ENCODE assay signal across 10 mouse cellular contexts in the genomic region with DNA sequence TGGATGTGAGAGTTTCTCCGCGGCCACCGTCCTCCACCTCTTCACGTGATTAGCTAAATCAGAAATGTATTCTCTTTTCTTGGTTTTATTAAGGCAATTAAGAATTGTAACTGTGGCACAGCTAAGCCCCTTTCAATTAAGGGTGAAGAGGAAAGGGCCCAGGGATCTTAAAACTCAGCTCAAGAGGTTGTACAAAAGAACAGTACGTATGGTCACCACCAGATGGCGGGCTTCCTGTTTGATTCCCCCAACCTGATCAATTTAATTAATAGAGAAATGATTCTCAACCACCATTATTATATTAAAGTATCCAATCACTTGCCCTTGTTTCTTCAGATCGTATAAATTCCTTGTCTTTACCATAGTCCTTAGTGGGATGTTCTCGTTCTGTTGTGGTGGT. TPM values are rescaled to one million over a fixed set of nuclear protein-coding genes. Genes with fewer than 3 reads are reported as not detected.
DNase-seq lines count a peak whose midpoint lies in the region; ATAC-seq and TF ChIP-seq lines count a peak whose summit lies in the region.
"Had no signal": no experiment of that assay in that cellular context is flagged by ENCODE, and none has a peak within 500 bp of the region (broad histone marks: within the 10 kb centered on the region; RNA-seq: fewer than 3 reads in every experiment).

No protein-coding gene starts in this region.

- no peak for TF ChIP-seq POLR2A in CH12.LX (IDR thresholded peaks at IDR 0.05; ENCODE audit: low read depth, low read length)

- H3K79me2 ChIP-seq in CH12.LX (replicated peaks; ENCODE audit: control insufficient read depth, extremely low read depth, insufficient read depth, poor library complexity, severe bottlenecking), result no peaks in the 10 kb centered on the region

- no peak for ATAC-seq in kidney, embryonic 14.5 days (ENCODE audit: low FRiP score, low TSS enrichment)
- no peak for ATAC-seq in embryonic facial prominence, embryonic 11.5 days (replicated peaks; ENCODE audit: insufficient number of reproducible peaks, low FRiP score, low TSS enrichment, low read depth)
- ATAC-seq in megakaryocyte-erythroid progenitor cell, adult 5-6 weeks (replicated peaks; ENCODE audit: low FRiP score, low TSS enrichment, poor library complexity, severe bottlenecking), result no peak

- peak; percentile 34 for TF ChIP-seq RAD21 in CH12.LX (IDR thresholded peaks at IDR 0.05; ENCODE audit: low read depth, low read length)

- dilution Hi-C loops in CH12.LX (cut with MboI; ENCODE audit: extremely low pct_ligation_motif_present, extremely low pct_unique_long_range_greater_than_20kb, low sequenced_read_pairs), result no loop called here

- no peak overlapping the region for H3K9ac ChIP-seq in kidney, embryonic 14.5 days (ENCODE audit: low read depth, low read length)
- H3K9ac ChIP-seq in CH12.LX (ENCODE audit: insufficient read depth, low read depth), result no peak overlapping the region
- no peak overlapping the region for H3K9ac ChIP-seq in embryonic facial prominence, embryonic 11.5 days (replicated peaks; ENCODE audit: low read length)
- H3K9ac ChIP-seq: embryonic facial prominence, embryonic 13.5 days; midbrain, embryonic 12.5 days had no signal

- no peaks in the 10 kb centered on the region; the same call in 1 of the 2 replicates for H3K4me1 ChIP-seq in kidney, embryonic 14.5 days (ENCODE audit: control insufficient read depth, insufficient read depth, low read length)
- peaks cover 0 to 7% of the 10 kb centered on the region in 2 experiments; a peak in 3 of 4 replicates for H3K4me1 ChIP-seq in CH12.LX (ENCODE audit: control insufficient read depth in 1 of 2, insufficient read depth in 2 of 2)
- H3K4me1 ChIP-seq in embryonic facial prominence, embryonic 11.5 days (ENCODE audit: control insufficient read depth, insufficient read depth, low read length), result no peaks in the 10 kb centered on the region

- no peaks in the 10 kb centered on the region for H3K36me3 ChIP-seq in kidney, embryonic 14.5 days (ENCODE audit: control insufficient read depth, insufficient read depth, low read length)
- H3K36me3 ChIP-seq in CH12.LX (replicated peaks in 1 of 2; ENCODE audit: control insufficient read depth in 1 of 2, insufficient read depth in 1 of 2, low read length in 1 of 2), result no peaks in the 10 kb centered on the region
- H3K36me3 ChIP-seq in embryonic facial prominence, embryonic 11.5 days (replicated peaks; ENCODE audit: control insufficient read depth, insufficient read depth, low read depth, low read length), result no peaks in the 10 kb centered on the region
- H3K36me3 ChIP-seq: embryonic facial prominence, embryonic 13.5 days; midbrain, embryonic 12.5 days had no signal

- H3K27me3 ChIP-seq in kidney, embryonic 14.5 days (ENCODE audit: control insufficient read depth, insufficient read depth, low read length), result no peaks in the 10 kb centered on the region
- H3K27me3 ChIP-seq in CH12.LX (replicated peaks), result no peaks in the 10 kb centered on the region
- H3K27me3 ChIP-seq in embryonic facial prominence, embryonic 11.5 days (ENCODE audit: control insufficient read depth, insufficient read depth, low read length), result no peaks in the 10 kb centered on the region
- H3K27me3 ChIP-seq: embryonic facial prominence, embryonic 13.5 days; midbrain, embryonic 12.5 days had no signal

- H3K4me2 ChIP-seq in kidney, embryonic 14.5 days (replicated peaks; ENCODE audit: low read depth, low read length), result no peak overlapping the region
- no peak overlapping the region for H3K4me2 ChIP-seq in CH12.LX (ENCODE audit: insufficient read depth, low read depth, poor library complexity, severe bottlenecking)
- no peak overlapping the region for H3K4me2 ChIP-seq in embryonic facial prominence, embryonic 11.5 days (ENCODE audit: low read depth, low read length)
- H3K4me2 ChIP-seq: embryonic facial prominence, embryonic 13.5 days; midbrain, embryonic 12.5 days had no signal

- no peak for TF ChIP-seq EP300 in CH12.LX (IDR thresholded peaks at IDR 0.05; ENCODE audit: low read length)

- H3K27ac ChIP-seq in kidney, embryonic 14.5 days (ENCODE audit: low read depth, low read length), result no peak overlapping the region
- H3K27ac ChIP-seq in CH12.LX (ENCODE audit: insufficient read depth, low read depth), result no peak overlapping the region
- H3K27ac ChIP-seq in embryonic facial prominence, embryonic 11.5 days (replicated peaks; ENCODE audit: low read depth, low read length), result no peak overlapping the region
- H3K27ac ChIP-seq: embryonic facial prominence, embryonic 13.5 days; midbrain, embryonic 12.5 days had no signal

- in situ Hi-C loops in CH12.LX (cut with MboI; ENCODE audit: low pct_ligation_motif_present, low pct_unique_long_range_greater_than_20kb, low sequenced_read_pairs), result no loop called here

- H3K9me3 ChIP-seq in kidney, embryonic 14.5 days (ENCODE audit: control insufficient read depth, low read length), result no peaks in the 10 kb centered on the region
- no peaks in the 10 kb centered on the region for H3K9me3 ChIP-seq in CH12.LX (replicated peaks; ENCODE audit: low read length)
- H3K9me3 ChIP-seq in embryonic facial prominence, embryonic 11.5 days (replicated peaks; ENCODE audit: control insufficient read depth, low read length), result no peaks in the 10 kb centered on the region
- H3K9me3 ChIP-seq: embryonic facial prominence, embryonic 13.5 days; midbrain, embryonic 12.5 days had no signal

- DNase-seq in adrenal gland, postnatal 10 days, result peak; percentile 21
- no peak for DNase-seq in adrenal gland, adult 8-10 months
- peak; percentile 40 for DNase-seq in kidney, postnatal 10 days
- DNase-seq in CH12.LX (ENCODE audit: extremely low read depth), result peak; percentile 31
- peak; percentile 59 for DNase-seq in embryonic facial prominence, embryonic 11.5 days (ENCODE audit: low spot score)
- DNase-seq in kidney, adult 9 months, result no peak

- WGBS in kidney, embryonic 14.5 days, result 50% methylated on average over 8 of the region's 8 CpGs
- 44% methylated on average over 8 of the region's 8 CpGs for WGBS in embryonic facial prominence, embryonic 11.5 days

- TF ChIP-seq CTCF in CH12.LX (conservative IDR thresholded peaks at IDR 0.05 in 1 of 2, IDR thresholded peaks at IDR 0.05 in 1 of 2; ENCODE audit: low read depth in 2 of 2, low read length in 2 of 2), result peak; percentile 55 to 61

- H3K4me3 ChIP-seq in kidney, embryonic 14.5 days (ENCODE audit: low read length), result no peak overlapping the region
- no peak overlapping the region for H3K4me3 ChIP-seq in CH12.LX (replicated peaks in 1 of 3; ENCODE audit: low read depth in 2 of 3, low read length in 2 of 3, poor library complexity in 1 of 3)
- no peak overlapping the region for H3K4me3 ChIP-seq in embryonic facial prominence, embryonic 11.5 days (ENCODE audit: low read depth, low read length)
- H3K4me3 ChIP-seq: embryonic facial prominence, embryonic 13.5 days; midbrain, embryonic 12.5 days had no signal

TF ChIP-seq in CH12.LX, 34 proteins besides CTCF, POLR2A, EP300 and RAD21:
- no peak for TF ChIP-seq GABPA (IDR thresholded peaks at IDR 0.05; ENCODE audit: insufficient replicate concordance, low read depth, low read length)
- peak; percentile 61 for TF ChIP-seq SMC3 (IDR thresholded peaks at IDR 0.05; ENCODE audit: low read depth, low read length)
- no peak for TF ChIP-seq USF2 (conservative IDR thresholded peaks at IDR 0.05; ENCODE audit: low read depth, low read length)

RNA-seq across cellular contexts. Expression of gene Vash1, which starts 36.7 kb away (rescaled TPM):
- total RNA-seq in adrenal gland, postnatal 10 days (2021), result 10 to 100 TPM; 14.7 to 20.6 TPM
- 1 to 10 TPM; 2.4 to 5.8 (median 3.9) TPM for total RNA-seq in adrenal gland, adult 8-10 months (2022)
- 8.4 and 9.6 TPM in 2 replicates for polyA plus RNA-seq in kidney, embryonic 14.5 days (2014; fragmentation: Nextera tagmentation; extraction: Ambion mirVana)
- 1.0 and 2.2 TPM in 2 replicates for total RNA-seq in CH12.LX (2012; rRNA removed)
- 0.96 and 1.1 TPM in 2 replicates for total RNA-seq in CH12.LX (2014; rRNA removed)
- 2.3 and 2.7 TPM in 2 replicates for polyA plus RNA-seq in CH12.LX (2012; ENCODE audit: insufficient read length, low read depth)
- polyA plus RNA-seq in embryonic facial prominence, embryonic 11.5 days (2014; fragmentation: Nextera tagmentation; extraction: Ambion mirVana), result 10.4 and 12.3 TPM in 2 replicates
- 0.28 TPM in 1 of 2 replicates, not detected in the other for total RNA-seq in megakaryocyte-erythroid progenitor cell, adult 5-6 weeks (2014; fragmentation: Nextera tagmentation)
- not detected in 2 replicates for total RNA-seq in megakaryocyte-erythroid progenitor cell, adult 5-6 weeks (2017)

Comparison
In these comparisons a context has a peak if more than half of its experiments do, and no peak if none do; other contexts are left out.
1. DNase-seq: peak in adrenal gland, postnatal 10 days (single experiment), kidney, postnatal 10 days (single experiment), CH12.LX (single experiment) and embryonic facial prominence, embryonic 11.5 days (single experiment); none in adrenal gland, adult 8-10 months (single experiment) and kidney, adult 9 months (single experiment).